Mouse (Mus musculus) lung, adult 2 months (tissue): ENCODE data around the gene Nt5dc3.

Experiments
- CTCF ChIP-seq: fragments of 200-500 bp; IDR thresholded peaks from 2 replicates; pipeline ENCODE4 v1.5.1; 2011; ENCODE audit warnings: mild to moderate bottlenecking, low read length, control low read depth; ENCODE audit not compliant: insufficient read depth
- POLR2A ChIP-seq: fragments of 200-500 bp; IDR thresholded peaks from 2 replicates; pipeline ENCODE4 v1.6.1; 2011; ENCODE audit warnings: low read depth, mild to moderate bottlenecking, control low read depth, low read length, borderline replicate concordance; ENCODE audit errors: extremely low read depth

GRCm38 (mm10) chr10:86824093-86824492 is 45.3 kb downstream of the Nt5dc3 start:
- TF ChIP-seq CTCF (no peak), POLR2A (no peak)
